Mouse (Mus musculus) myocyte (in vitro differentiated cells): Measurements from ENCODE around the gene Brms1.

Experiments
- POLR2A ChIP-seq: IDR thresholded peaks from one replicate; pipeline ENCODE4 v1.6.1; 2011; ENCODE audit warnings: low read depth, mild to moderate bottlenecking, control low read depth, moderate library complexity; ENCODE audit not compliant: insufficient read length
- POLR2AphosphoS2 ChIP-seq: IDR thresholded peaks from one replicate; pipeline ENCODE4 v1.6.1; 2011; ENCODE audit warnings: low read depth, control low read depth; ENCODE audit not compliant: insufficient read length

DNA sequence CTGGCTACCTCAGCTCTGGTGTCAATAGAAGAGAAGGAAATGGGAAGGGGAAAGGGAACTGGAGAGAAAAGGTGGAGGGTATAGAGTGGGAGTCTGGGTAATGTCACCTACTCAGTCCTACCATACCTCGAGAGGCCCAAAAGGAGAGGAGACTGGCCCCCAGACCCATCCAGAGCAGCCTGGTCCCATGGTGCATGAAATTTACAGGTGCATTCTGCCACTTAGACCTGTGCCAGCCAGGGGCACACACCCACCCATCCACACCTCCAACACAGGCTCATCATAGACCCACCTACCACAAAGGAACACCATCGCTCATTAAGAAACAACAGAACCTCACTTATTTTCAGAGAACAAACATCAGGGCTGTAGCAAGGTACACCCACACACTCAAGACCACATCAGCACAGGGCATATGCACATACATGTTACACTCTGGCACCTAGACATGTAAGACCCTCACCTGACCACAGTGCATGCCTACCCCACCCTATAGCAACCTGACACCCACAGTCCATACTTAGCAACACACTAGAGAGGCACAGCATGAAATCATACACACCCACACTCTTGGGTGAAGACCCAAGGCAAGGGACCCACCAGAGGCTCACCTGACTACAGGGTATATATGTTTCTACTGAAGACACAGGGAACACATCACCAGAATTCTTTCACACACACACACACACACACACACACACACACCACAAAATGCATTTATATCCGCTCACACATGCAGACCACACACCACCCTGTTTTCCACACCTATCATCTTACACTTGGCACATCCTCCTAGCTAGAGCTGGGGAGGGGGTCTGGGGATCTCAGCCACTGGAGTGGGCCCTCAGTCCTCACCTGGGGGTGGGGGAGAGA lies 43.0 kb downstream of the Brms1 start:
- TF ChIP-seq POLR2AphosphoS2 (no peak), POLR2A (no peak)
